Mouse (Mus musculus): ENCODE results near the gene Cradd. TPM values are rescaled to one million over a fixed set of nuclear protein-coding genes. Genes with fewer than 3 reads are reported as not detected.

The Cradd gene
- polyA plus RNA-seq, 1 experiment: 4.0 TPM

DNA sequence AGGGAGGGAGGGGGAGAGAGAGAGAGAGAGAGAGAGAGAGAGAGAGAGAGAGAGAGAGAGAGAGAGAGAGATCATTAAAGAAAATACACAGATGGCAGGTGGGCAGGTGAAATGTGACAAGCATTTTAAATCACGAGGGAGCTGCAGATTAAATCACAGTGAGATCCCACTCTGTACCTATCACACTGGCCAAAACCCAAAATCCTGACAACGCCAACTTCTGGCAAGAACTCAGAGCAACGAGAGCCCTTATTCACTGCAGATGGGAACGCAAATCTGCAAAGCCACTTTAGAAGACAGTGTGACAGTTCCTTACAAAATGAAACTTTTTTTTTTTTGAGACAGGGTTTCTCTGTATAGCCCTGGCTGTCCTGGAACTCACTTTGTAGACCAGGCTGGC, 35.7 kb downstream of the Cradd start:
- H3K27me3 ChIP-seq (ENCODE audit: control insufficient read depth, insufficient read depth, low read length): no peaks in the 10 kb centered on the region
- TF ChIP-seq CTCF (IDR thresholded peaks at IDR 0.05; ENCODE audit: control insufficient read depth, insufficient read depth, insufficient replicate concordance, low read depth, low read length) (no peak), POLR2A (IDR thresholded peaks at IDR 0.05; ENCODE audit: control insufficient read depth, low read depth, low read length) (no peak)
- H3K4me3 ChIP-seq (ENCODE audit: control insufficient read depth, low read depth, low read length): no peak overlapping the region
- H3K4me1 ChIP-seq (ENCODE audit: control insufficient read depth, insufficient read depth, low read length): no peaks in the 10 kb centered on the region; the same call in 1 of the 2 replicates
- no peaks in the 10 kb centered on the region for H3K36me3 ChIP-seq (ENCODE audit: control insufficient read depth, insufficient read depth, low read length)
- no peak overlapping the region for H3K27ac ChIP-seq (ENCODE audit: control insufficient read depth, insufficient read depth, low read depth, low read length)

DNA sequence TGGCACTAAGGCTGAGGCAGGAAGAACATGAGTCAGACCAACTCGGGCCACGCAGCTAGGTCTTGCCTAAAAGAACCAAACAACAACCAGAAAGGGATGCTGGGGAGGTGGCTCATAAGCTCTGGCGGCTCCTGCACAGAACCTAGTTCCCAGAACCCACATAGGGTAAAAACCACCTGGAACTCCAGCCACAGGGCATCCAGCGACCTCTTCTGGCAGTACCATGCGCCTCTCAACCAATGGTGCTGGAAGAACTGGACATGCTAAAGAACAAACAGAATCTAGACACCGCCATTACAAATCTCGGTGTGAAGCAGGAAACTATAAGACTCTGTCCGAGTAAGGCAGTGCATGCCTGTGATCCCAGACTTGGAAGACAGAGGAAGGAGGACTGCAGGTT, 36.6 kb downstream of the Cradd start:
- TF ChIP-seq CTCF (IDR thresholded peaks at IDR 0.05; ENCODE audit: control insufficient read depth, insufficient read depth, insufficient replicate concordance, low read depth, low read length) (no peak), POLR2A (IDR thresholded peaks at IDR 0.05; ENCODE audit: control insufficient read depth, low read depth, low read length) (no peak)
- Histone ChIP-seq H3K27me3 (ENCODE audit: control insufficient read depth, insufficient read depth, low read length) (no peaks in the 10 kb centered on the region), H3K27ac (ENCODE audit: control insufficient read depth, insufficient read depth, low read depth, low read length) (no peak overlapping the region), H3K36me3 (ENCODE audit: control insufficient read depth, insufficient read depth, low read length) (no peaks in the 10 kb centered on the region), H3K4me3 (ENCODE audit: control insufficient read depth, low read depth, low read length) (no peak overlapping the region), H3K4me1 (ENCODE audit: control insufficient read depth, insufficient read depth, low read length) (no peaks in the 10 kb centered on the region; the same call in 1 of the 2 replicates)

GRCm38 (mm10) chr10:95283434-95283833, 40.5 kb downstream of the Cradd start:
- H3K27me3 ChIP-seq (ENCODE audit: control insufficient read depth, insufficient read depth, low read length): no peaks in the 10 kb centered on the region
- no peaks in the 10 kb centered on the region for H3K4me1 ChIP-seq (ENCODE audit: control insufficient read depth, insufficient read depth, low read length)
- no peak for TF ChIP-seq POLR2A (IDR thresholded peaks at IDR 0.05; ENCODE audit: control insufficient read depth, low read depth, low read length)
- TF ChIP-seq CTCF (IDR thresholded peaks at IDR 0.05; ENCODE audit: control insufficient read depth, insufficient read depth, insufficient replicate concordance, low read depth, low read length): no peak
- no peak overlapping the region for H3K27ac ChIP-seq (ENCODE audit: control insufficient read depth, insufficient read depth, low read depth, low read length)
- no peaks in the 10 kb centered on the region for H3K36me3 ChIP-seq (ENCODE audit: control insufficient read depth, insufficient read depth, low read length)
- no peak overlapping the region for H3K4me3 ChIP-seq (ENCODE audit: control insufficient read depth, low read depth, low read length)

- no peak for TF ChIP-seq CTCF (IDR thresholded peaks at IDR 0.05; ENCODE audit: control insufficient read depth, insufficient read depth, insufficient replicate concordance, low read depth, low read length)
- no peak for TF ChIP-seq POLR2A (IDR thresholded peaks at IDR 0.05; ENCODE audit: control insufficient read depth, low read depth, low read length)
- Histone ChIP-seq H3K4me3 (ENCODE audit: control insufficient read depth, low read depth, low read length) (no peak overlapping the region), H3K27me3 (ENCODE audit: control insufficient read depth, insufficient read depth, low read length) (no peaks in the 10 kb centered on the region), H3K4me1 (ENCODE audit: control insufficient read depth, insufficient read depth, low read length) (no peaks in the 10 kb centered on the region), H3K27ac (ENCODE audit: control insufficient read depth, insufficient read depth, low read depth, low read length) (no peak overlapping the region), H3K36me3 (ENCODE audit: control insufficient read depth, insufficient read depth, low read length) (no peaks in the 10 kb centered on the region)
Observed at GRCm38 (mm10) chr10:95281996-95282395, 41.9 kb downstream of the Cradd start.

GRCm38 (mm10) chr10:95281466-95281990, 42.4 kb downstream of the Cradd start:
- Histone ChIP-seq H3K4me1 (ENCODE audit: control insufficient read depth, insufficient read depth, low read length) (no peaks in the 10 kb centered on the region), H3K4me3 (ENCODE audit: control insufficient read depth, low read depth, low read length) (no peak overlapping the region), H3K36me3 (ENCODE audit: control insufficient read depth, insufficient read depth, low read length) (no peaks in the 10 kb centered on the region), H3K27me3 (ENCODE audit: control insufficient read depth, insufficient read depth, low read length) (no peaks in the 10 kb centered on the region), H3K27ac (ENCODE audit: control insufficient read depth, insufficient read depth, low read depth, low read length) (no peak overlapping the region)
- TF ChIP-seq CTCF (IDR thresholded peaks at IDR 0.05; ENCODE audit: control insufficient read depth, insufficient read depth, insufficient replicate concordance, low read depth, low read length) (no peak), POLR2A (IDR thresholded peaks at IDR 0.05; ENCODE audit: control insufficient read depth, low read depth, low read length) (no peak)

GRCm38 (mm10) chr10:95280327-95280726, 43.6 kb downstream of the Cradd start:
- H3K27me3 ChIP-seq (ENCODE audit: control insufficient read depth, insufficient read depth, low read length): no peaks in the 10 kb centered on the region
- no peaks in the 10 kb centered on the region for H3K4me1 ChIP-seq (ENCODE audit: control insufficient read depth, insufficient read depth, low read length)
- no peak for TF ChIP-seq POLR2A (IDR thresholded peaks at IDR 0.05; ENCODE audit: control insufficient read depth, low read depth, low read length)
- no peak for TF ChIP-seq CTCF (IDR thresholded peaks at IDR 0.05; ENCODE audit: control insufficient read depth, insufficient read depth, insufficient replicate concordance, low read depth, low read length)
- H3K36me3 ChIP-seq (ENCODE audit: control insufficient read depth, insufficient read depth, low read length): no peaks in the 10 kb centered on the region
- no peak overlapping the region for H3K4me3 ChIP-seq (ENCODE audit: control insufficient read depth, low read depth, low read length)
- no peak overlapping the region for H3K27ac ChIP-seq (ENCODE audit: control insufficient read depth, insufficient read depth, low read depth, low read length)

DNA sequence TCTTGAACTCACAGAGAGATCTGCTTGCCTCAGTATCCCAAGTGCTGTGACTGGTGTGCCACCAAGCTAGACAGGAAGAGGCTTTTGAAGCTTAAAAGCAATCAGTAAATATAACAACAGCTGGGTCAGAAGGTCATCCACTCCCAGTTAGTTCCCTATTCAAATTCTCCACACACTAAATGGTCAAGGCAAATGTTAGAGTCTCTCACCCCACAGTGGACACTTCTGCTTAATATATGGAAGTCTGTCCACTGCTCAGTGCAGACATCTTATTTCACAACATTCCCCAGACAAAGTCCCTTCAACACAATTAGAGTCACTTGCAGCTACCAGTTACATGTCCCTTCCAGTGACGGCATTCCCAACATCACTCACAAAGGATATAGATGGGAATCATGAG, 44.5 kb downstream of the Cradd start:
- Histone ChIP-seq H3K27ac (ENCODE audit: control insufficient read depth, insufficient read depth, low read depth, low read length) (no peak overlapping the region), H3K4me3 (ENCODE audit: control insufficient read depth, low read depth, low read length) (no peak overlapping the region), H3K36me3 (ENCODE audit: control insufficient read depth, insufficient read depth, low read length) (no peaks in the 10 kb centered on the region), H3K4me1 (ENCODE audit: control insufficient read depth, insufficient read depth, low read length) (no peaks in the 10 kb centered on the region), H3K27me3 (ENCODE audit: control insufficient read depth, insufficient read depth, low read length) (no peaks in the 10 kb centered on the region)
- TF ChIP-seq CTCF (IDR thresholded peaks at IDR 0.05; ENCODE audit: control insufficient read depth, insufficient read depth, insufficient replicate concordance, low read depth, low read length) (no peak), POLR2A (IDR thresholded peaks at IDR 0.05; ENCODE audit: control insufficient read depth, low read depth, low read length) (no peak)

GRCm38 (mm10) chr10:95278085-95278484, 45.8 kb downstream of the Cradd start:
- no peak overlapping the region for H3K27ac ChIP-seq (ENCODE audit: control insufficient read depth, insufficient read depth, low read depth, low read length)
- no peaks in the 10 kb centered on the region for H3K36me3 ChIP-seq (ENCODE audit: control insufficient read depth, insufficient read depth, low read length)
- H3K27me3 ChIP-seq (ENCODE audit: control insufficient read depth, insufficient read depth, low read length): no peaks in the 10 kb centered on the region
- H3K4me3 ChIP-seq (ENCODE audit: control insufficient read depth, low read depth, low read length): no peak overlapping the region
- no peaks in the 10 kb centered on the region for H3K4me1 ChIP-seq (ENCODE audit: control insufficient read depth, insufficient read depth, low read length)
- TF ChIP-seq CTCF (IDR thresholded peaks at IDR 0.05; ENCODE audit: control insufficient read depth, insufficient read depth, insufficient replicate concordance, low read depth, low read length) (no peak), POLR2A (IDR thresholded peaks at IDR 0.05; ENCODE audit: control insufficient read depth, low read depth, low read length) (no peak)

Data from testis, adult 2 months (tissue).